ENCODE assay signal across 8 mouse cellular contexts in genomic region chr10:121427136-121427535, GRCm38 (mm10). TPM values are rescaled to one million over a fixed set of nuclear protein-coding genes. Genes with fewer than 3 reads are reported as not detected.
DNase-seq lines count a peak whose midpoint lies in the region; ATAC-seq lines count a peak whose summit lies in the region.

No protein-coding gene starts in this region.

- no peak overlapping the region for H3K9ac ChIP-seq in liver, embryonic 13.5 days

- H3K9me3 ChIP-seq in liver, embryonic 13.5 days (replicated peaks): no peaks in the 10 kb centered on the region

- no peak overlapping the region for H3K4me3 ChIP-seq in liver, embryonic 13.5 days (replicated peaks)

- ATAC-seq in liver, embryonic 13.5 days (ENCODE audit: low read depth): no peak

- H3K27ac ChIP-seq in liver, embryonic 13.5 days: peak overlapping the region; percentile 29; the same call in 1 of the 2 replicates

- peaks cover 76% of the 10 kb centered on the region for H3K4me1 ChIP-seq in liver, embryonic 13.5 days (replicated peaks)

- H3K4me2 ChIP-seq in liver, embryonic 13.5 days: no peak overlapping the region

- peak; percentile 60 for DNase-seq in adrenal gland, postnatal 14 days
- DNase-seq in adrenal gland, adult 2 months: no peak
- DNase-seq in urinary bladder, postnatal 14 days (ENCODE audit: low spot score): peak; percentile 49
- no peak for DNase-seq in urinary bladder, postnatal 4 days (ENCODE audit: low spot score in 2 of 2)
- peak; percentile 26 for DNase-seq in liver, embryonic 13.5 days
- DNase-seq in thymus, postnatal 0 days (ENCODE audit: low spot score): peak; percentile 63
- no peak for DNase-seq in urinary bladder, postnatal 10 days (ENCODE audit: low spot score)
- no peak for DNase-seq in layer of hippocampus, adult 8-10 months (ENCODE audit: low spot score in 2 of 2)

- WGBS in liver, embryonic 13.5 days (ENCODE audit: insufficient replicate concordance): 41% methylated on average over 5 of the region's 5 CpGs

- no peaks in the 10 kb centered on the region for H3K27me3 ChIP-seq in liver, embryonic 13.5 days

- H3K36me3 ChIP-seq in liver, embryonic 13.5 days: 0 out of 2 replicates have a peak, but pooled peaks cover 2% of the 10 kb centered on the region

RNA-seq across cellular contexts. Expression of gene Rassf3, which starts 49.0 kb away (rescaled TPM):
- total RNA-seq in adrenal gland, postnatal 14 days (2021): 40.1 and 41.1 TPM in 2 replicates
- 10 to 100 TPM; 32.2 to 50.9 TPM for total RNA-seq in adrenal gland, adult 2 months (2021)
- polyA plus RNA-seq in adrenal gland, adult 2 months (2012; rRNA removed): 9.2 and 9.3 TPM in 2 replicates
- 7.4 and 9.5 TPM in 2 replicates for polyA plus RNA-seq in liver, embryonic 13.5 days (2015; fragmentation: Nextera tagmentation; extraction: Ambion mirVana)
- 6.1 and 6.2 TPM in 2 replicates for polyA plus RNA-seq in thymus, postnatal 0 days (2015; fragmentation: Nextera tagmentation; extraction: Ambion mirVana)
- 10 to 100 TPM in 3 of 4 experiments, 1 to 10 TPM in 1; 9.3 to 20.4 (median 15.3) TPM for total RNA-seq in layer of hippocampus, adult 8-10 months (2022)

Comparison
In these comparisons a context has a peak if more than half of its experiments do, and no peak if none do; other contexts are left out.
1. DNase-seq: peak in adrenal gland, postnatal 14 days (single experiment), urinary bladder, postnatal 14 days (single experiment), liver, embryonic 13.5 days (single experiment) and thymus, postnatal 0 days (single experiment); none in adrenal gland, adult 2 months (single experiment), urinary bladder, postnatal 4 days (0 of 2), urinary bladder, postnatal 10 days (single experiment) and layer of hippocampus, adult 8-10 months (0 of 2).